Mouse (Mus musculus): Measurements from ENCODE around the gene Clpsl2.
A peak's percentile ranks its signal among the peaks of the same experiment; 100 is the strongest.

The Clpsl2 gene

DNA sequence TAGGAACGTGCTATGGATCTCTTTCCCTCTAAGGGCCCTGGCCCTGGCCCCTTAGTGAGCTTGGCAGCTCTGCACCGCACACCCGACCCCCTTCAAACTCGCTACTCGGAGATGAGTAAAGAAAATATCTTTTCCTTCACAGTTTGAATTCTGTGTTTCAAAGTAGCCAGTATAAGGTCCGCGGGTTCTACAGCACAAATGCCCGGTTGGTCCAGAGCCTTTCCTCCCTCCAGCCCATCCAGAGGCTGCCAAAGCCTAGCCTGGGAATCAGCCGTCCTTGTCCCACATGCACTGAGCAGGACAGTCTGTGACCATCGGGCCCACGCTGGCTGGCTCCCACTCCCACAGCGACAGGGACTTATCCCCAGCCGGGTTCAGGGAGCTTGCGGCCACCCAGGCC is at the start of gene Clpsl2:
Gene Clpsl2, plus strand, starts transcription at position 301 of the 400 bp plus-strand sequence.
- DNase-seq (ENCODE audit: low spot score), result no peak

DNA sequence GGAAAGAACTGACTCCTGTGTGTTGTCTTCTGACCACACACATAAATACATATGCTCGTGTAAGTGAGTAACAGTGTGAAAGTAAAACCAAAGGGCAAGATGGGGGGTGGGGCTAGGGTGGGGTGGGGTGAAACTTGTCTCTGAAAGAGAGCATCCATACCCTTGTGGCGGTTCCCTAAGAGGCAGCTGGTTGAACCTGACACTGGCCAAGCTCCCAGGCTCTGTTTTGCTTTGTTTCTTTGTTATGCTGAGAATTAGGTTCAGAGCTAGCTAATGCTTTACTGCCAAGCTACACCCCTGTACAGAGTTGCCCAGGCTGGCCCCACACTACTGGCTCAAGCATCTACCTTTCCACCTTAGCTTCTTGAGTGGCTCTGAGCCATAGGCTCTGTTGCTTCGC is 48.7 kb upstream of the Clpsl2 start:
- no peak for DNase-seq (ENCODE audit: low spot score)

DNA sequence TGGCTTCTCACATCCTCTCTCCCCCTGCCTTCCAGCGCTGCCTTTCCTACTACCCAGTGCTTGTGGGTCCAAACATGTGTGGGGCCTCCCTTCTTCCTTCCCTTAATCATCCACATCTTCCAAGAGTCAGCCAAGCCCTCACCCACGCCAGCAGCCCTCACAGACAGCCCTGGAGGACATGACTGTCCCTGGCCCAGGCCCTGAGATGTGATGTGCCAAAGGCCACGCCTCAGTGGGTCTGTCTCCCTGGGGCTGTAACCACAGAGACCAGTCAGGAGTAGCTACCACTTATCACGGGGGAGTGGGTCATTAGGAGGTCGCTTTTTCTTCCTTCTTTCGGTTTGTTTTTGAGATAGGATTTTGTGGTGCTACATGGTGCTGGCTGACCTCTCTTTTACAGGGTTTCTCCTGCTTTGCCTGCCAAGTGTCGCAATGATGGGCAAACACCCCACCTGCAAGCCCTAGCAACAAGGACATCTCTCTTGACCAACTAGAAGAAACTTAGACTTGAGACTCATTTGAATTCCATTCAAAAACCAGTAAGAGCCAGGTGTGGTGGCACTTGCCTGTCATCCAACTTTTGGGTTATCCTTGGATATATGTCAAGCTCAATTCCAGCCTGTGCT is 46.9 kb upstream of the Clpsl2 start:
- no peak for DNase-seq (ENCODE audit: low spot score)

DNA sequence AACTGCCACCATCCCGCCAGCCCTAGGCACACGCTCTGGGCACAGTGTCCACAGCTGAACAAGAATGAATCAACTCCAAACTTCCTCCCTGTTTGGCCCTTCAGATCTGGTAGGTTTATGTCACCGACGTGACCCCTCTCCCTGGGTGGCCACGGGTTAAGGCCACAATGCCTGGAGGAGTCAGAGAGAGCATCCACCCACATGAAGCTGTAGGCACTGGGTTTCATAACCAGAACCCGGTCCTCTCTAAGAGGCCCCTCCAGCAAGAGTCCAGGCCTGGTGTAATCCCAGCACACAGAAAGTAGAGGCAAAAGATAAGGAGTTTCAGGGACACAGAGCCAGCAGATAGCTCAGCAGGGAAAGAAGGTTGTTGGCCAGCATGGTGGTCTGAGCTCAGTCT is 45.0 kb upstream of the Clpsl2 start:
- DNase-seq (ENCODE audit: low spot score), result no peak

DNA sequence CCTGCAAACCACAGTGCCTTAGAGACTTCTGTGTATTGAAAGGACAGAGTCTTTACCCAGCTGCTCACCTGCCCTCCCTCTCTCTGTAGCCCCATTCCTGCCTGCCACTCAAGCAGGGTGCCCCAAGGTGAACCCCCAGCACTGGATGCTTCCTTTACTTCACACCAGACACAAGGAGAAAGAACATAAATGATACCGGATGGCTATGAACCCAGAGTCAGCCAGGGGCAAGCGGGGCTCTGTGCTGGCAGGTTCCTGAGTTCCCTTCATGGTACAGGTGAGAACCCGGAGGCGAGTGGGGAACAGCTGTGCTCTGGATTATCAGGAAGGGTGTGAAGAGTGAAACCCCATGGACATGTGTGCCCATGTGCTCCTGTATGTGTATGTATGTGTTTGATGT is 43.6 kb upstream of the Clpsl2 start:
- DNase-seq (ENCODE audit: low spot score), result no peak

DNA sequence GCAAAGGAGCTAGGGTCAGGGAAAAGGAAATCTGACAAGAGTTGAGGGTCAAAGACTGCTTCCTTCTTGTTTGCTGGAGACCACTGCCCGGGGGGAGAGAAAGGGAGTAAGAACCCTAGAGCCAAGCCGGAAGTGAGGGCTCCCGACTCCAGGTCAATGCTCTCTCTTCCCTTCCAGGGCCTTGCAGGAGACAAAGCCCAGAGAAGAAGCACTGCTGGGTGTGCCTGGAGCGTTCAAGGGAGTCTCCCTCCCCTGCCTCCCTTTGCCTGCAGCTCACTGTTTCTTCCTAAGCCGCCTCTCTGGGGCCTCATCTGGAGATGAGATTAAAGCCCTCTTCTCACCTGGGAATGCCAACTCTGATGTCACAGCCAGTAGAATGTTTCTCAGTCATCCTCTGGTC is 42.3 kb upstream of the Clpsl2 start:
- no peak for DNase-seq (ENCODE audit: low spot score)

DNA sequence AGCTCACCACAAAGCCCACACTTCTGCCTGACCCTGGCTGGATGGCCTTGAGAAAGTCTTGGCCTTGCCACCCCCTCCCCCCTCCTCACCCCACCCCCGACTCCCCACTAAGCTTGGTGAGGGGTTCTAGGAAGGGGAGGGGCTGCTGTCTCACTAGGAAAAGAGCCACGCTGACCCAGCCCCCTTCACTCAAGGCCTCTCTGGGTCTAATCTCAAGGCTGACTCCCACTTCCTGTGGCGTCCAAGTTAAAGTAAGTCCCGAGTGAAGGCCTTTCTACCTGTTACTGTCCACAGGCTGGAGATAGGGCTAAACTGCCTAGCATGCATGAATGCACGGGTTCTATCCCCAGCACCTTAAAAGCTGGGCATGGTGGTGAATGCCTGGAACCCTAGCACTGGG is 41.7 kb upstream of the Clpsl2 start:
- no peak for DNase-seq (ENCODE audit: low spot score)

DNA sequence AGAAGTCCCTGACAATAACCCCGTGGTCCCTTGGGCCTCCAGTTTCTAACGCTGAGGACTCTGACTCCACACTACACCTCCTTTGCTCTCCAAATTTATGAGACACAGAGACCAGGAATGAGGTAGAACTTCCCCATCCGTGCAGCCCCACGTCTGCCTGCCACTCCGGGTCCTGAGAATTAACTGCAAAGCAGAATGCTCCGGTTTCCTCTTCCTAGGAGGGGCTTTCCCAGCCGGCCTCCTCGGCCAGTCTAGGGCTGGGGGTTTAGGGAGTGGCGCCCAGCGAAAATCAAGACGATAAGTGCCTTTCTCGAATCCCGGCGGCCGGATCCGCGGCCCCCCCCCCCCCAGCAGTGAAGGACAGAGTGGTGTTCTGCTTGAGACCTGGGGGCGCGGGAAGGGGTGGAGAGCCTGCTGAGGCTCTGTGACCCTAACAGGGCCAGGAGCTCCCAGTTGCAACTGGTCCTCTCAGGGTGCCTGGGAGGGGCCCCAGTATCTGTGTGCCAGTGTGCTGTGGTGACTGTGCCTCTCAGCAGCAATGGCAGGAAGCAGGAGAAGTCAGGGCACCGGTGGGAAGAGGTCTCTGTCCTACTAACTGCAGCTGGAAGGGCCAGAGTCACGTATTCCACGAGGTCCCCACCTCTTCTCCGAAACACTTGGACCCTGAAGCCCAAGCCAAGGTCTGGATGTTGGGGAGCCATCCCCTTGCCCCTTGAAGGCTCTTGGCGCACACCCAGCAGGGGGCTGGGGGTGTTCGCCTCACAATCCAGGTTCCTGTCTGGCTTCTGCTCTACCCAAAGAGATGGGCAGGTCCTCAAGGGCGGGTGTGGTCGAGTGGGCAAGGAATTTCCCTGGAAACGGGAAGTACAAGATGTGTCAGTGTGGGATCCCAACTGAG is 38.5 kb upstream of the Clpsl2 start:
- no peak for DNase-seq (ENCODE audit: low spot score)

DNA sequence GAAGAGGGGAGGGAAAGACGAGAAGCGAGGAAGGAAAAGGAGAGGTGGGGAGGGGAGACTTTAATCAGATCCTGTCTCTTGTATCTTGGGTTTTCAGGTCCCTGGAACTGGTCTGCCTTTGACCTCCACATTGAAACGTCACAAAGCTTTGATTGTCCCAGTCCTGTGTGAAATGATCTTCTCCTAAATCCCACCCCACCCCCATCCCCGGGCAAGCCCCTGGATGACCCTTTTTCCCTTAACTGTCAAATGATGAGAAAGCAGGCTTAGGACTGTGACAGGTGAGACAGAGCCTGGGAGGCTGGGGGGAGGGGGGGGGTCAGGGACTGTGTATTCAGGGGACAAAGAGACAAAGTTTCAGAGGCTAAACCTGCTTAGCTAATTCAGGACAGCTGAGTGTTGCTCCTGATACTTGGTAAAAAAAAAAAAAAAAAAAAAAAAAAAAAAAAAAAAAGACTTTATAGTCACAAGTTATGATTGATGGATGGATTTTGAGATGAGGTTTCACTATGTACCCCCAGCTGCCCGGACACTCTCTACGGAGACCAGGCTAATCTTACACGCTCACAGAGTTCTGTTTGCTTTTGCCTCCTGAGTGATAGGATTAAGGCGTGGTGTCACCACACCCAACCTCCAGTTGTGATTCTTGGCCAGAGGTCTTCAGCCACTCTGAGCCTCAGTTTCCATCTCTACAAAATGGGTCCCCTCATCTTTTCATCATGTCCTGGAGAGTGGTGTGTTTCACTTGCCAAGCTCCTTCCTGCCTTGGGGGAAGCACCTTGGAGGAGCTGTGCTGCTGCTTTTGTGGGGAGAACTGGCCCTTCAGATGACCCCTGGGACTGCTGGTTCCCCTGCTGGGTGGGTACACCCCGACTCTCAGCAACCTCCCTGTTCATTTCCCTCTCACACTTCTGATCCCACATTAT is 37.3 kb upstream of the Clpsl2 start:
- DNase-seq (ENCODE audit: low spot score), result no peak

DNA sequence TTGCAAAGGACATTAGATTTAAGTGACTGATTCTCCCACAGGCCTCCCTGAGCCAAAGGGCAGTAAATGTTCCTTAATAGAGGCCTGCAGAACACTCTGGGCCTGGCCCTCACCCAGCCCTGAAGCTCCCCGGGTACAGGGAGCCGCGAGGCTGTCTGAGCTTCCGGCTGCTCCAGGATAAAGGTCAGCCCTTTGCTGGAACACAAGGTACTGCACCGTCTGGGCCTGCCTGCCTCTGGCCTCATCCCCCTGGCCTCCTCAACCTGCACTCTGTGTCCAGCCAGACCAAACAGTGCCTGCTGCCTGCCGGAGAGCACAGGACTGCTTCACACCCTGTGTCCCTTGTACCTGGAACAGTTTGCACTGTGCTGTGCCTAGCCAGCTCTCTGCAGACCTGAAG is 36.5 kb upstream of the Clpsl2 start:
- DNase-seq (ENCODE audit: low spot score), result no peak

DNA sequence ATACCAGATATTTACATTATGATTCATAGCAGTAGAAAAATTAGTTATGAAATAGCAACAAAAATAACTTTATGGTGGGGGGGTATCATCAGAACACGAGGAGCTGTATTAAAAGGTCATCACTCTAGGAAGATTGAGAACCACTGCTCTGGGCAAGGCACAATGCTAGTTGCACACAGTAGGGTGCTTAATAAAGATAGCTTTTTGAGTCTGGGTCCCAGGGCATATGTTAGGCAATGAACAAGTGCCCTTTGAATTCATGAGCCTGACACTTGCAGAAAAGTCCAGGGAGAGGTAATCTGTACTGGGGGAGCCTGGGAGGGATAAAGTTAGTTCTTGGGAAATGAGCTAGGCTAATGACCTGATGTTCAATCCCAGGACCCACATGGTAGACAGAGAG is 35.9 kb upstream of the Clpsl2 start:
- DNase-seq (ENCODE audit: low spot score), result no peak

DNA sequence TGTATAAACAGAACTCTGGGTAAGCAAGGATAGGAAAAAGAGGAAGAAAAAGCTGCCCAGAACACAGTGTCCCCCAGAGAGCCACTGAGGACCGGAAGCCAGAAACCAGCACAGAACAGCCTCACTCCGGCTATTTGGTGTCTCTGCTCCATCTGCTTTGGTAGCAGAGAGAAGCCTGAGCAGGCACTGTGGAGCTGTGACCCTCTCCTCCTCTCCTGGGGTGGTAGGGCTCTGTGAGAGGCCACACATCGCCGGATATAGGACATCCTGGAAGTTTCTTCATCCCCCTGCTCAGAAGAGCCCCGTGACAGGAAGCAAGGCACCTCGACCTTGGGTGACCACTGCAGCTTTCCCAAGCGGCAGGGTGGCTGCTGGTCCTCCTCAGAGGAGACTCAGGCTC is 35.4 kb upstream of the Clpsl2 start:
- no peak for DNase-seq (ENCODE audit: low spot score)

DNA sequence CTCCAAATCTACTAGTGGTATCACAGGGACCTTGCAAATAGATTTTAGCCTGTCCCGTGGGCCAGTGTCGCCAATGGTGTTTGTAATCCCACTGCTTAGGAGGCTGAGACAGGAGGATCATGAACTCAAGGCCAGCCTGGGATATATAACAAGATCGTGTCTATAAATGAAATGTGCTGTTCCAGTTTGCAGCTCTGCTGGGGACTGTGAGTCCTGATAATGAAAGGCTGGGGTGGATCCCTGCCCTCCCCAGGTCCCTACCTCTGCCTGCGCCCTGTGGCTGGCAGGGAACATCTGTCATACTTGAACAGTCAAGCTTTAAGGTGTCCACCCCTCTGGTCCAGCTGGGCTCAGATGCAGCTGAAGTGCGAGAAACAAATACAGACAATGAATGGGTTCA is 34.7 kb upstream of the Clpsl2 start:
- DNase-seq (ENCODE audit: low spot score), result no peak

DNA sequence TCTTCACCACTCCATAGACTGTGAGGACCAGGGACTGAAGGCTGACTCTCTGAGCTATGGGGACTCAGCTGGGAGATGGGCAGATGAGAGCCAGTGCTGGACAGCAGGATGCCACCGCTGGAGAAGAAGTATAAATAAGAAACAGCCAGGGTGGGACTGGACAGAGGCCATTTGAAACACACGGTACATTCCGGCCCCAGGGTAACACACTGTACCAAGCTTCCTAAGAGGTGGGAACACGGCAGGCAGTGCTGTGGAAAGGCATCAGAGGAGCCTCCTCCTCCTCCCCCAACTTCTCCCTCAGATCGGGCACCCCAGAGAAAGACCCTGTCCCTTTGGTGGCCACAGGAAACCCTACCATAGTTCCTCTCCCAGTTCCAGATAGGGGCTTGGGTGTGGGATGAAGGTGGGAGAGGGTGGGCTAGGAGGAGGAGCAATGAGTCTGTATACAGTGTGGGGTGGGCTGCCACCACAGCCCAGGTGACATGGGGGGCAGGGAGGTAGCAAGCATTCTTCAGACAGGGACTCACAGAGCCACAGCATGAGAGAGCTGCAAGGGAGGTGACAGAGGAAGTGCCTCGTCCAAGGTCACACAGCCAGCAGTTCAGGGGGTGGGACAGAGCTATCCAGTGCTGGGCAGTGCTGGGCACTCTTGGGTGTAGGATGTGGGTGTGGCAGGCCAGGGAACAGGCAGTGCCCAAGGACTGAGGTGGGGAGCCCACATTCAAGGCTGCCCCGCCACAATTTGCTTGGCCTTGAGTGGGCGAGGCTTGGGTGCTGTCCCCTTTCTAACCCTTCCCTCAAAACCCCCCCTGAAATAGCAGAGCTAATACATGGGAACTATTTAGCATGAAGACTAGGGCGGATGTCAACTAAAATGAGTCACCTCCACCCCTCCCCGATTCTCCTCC is 33.5 kb upstream of the Clpsl2 start:
- DNase-seq (ENCODE audit: low spot score), result no peak

DNA sequence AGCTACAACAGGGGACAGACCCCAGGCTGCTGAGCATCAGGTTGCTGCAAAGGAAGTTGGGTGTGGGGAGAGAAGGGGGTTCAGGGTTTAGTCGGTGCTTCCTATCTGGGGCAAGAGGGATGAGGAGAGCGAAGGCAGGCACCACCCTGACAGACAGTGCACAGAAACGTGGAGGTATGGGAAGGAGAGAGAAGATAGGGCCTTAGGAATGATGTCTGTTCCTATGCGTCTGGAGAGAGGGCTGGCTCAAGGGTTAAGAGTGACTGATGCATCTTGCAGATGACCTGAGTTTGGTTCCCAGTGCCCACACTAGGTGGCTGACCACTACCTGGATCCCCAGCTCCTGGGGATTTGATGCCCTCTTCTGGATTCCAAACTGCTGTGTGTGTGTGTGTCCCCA is 32.3 kb upstream of the Clpsl2 start:
- no peak for DNase-seq (ENCODE audit: low spot score)

DNA sequence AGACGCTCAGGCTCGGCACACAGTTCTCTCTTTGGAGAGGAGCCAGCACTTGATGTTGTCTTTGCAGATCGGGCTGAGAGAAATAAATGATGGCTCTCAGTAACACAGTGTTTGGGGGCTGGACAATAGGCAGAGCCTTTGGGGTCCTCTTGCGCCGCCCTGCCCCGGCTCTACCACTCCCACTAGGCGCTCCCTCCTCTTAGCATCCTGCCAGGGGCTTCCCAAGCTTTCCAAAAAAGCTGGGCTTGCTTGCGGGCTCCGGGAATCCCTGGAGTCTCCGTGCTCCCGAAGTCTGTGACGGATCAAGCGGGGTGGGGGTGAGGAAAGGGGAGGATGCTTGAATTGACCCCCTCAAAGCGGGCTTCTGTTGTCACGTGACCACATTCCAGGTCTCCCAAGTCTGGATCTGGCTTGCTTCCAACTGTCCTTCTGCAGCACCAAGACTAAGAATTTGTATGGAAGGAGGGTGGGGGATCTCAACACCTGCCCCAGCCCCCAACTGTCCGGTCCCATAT is 31.7 kb upstream of the Clpsl2 start, which contains the start of gene Fkbp5:
Gene Fkbp5, minus strand, starts transcription at position 87 of the 515 bp plus-strand sequence.
- no peak for DNase-seq (ENCODE audit: low spot score)

DNA sequence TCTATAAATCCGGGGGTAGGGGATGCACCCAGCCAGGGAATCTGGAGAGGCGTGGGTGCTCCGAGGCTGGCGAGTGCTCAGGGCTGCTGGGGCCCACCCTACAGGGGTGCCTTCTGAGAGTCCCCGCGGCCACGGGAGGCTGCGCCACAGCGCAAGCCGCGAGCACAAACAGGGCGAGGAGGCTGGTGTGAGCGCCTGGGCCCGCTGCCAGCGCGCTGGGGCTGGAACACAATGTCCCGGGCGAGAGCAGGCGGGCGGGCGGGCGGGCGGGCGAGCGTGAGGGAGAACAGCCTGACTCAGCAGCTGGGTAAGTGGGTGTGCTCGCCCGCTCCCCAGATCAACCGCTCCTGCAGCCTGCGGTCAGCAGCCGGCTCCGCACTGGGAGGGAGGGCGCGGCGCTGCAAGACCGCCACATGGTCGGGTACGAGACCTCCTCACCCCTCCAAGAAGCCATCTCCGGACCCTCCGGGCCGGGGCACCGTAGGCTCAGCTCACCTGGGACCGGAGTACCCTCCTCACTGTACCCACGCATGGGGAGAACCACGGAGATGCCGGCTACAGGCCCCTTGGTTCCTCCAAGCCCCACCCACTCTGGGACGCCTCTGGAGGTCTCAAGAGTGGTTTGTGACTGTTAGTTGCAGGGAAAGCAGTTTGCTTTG is 31.1 kb upstream of the Clpsl2 start:
- DNase-seq (ENCODE audit: low spot score), result peak; percentile 66

DNA sequence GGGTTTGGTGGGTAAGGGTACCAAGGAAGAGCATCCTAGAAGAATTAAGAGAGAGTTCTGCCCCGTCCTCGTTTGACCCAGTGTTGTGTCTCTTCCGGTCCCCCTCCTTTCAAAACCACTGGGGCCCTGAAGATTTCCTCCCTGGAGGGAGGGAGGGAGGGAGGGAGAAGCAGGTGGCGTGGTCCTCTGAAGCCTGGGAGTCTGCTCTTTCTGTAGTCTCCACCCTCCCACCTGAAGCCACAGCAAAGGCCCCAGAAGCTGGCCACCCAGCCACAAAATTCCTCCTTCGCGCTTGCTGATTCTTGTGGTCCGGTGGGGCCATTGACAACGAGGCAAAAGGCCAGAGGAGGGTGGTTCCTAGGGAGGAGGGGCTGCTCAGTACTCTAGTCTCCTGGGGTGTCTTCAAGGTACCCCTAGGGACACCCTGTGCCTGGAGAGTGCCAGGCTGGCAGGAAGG is 30.6 kb upstream of the Clpsl2 start:
- DNase-seq (ENCODE audit: low spot score), result no peak

DNA sequence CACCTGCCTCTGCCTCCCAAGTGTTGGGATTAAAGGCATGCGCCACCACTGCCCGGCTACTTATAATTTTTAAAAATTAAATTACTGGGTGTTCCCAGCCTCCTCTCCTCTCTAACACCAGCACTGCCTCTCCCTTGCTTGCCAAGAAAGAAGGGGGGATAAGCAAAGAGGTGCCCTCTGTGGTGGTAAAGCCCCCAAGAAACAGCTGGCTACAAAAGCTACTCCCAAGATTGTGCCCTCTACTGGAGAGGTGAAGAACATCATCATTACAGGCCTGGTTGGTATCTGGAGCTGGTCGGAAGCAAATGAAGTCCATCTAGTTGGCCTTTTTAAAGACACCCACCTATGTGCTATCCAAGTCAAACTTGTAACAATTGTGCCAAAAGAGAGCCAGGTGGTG is 29.4 kb upstream of the Clpsl2 start:
- DNase-seq (ENCODE audit: low spot score), result peak; percentile 29

DNA sequence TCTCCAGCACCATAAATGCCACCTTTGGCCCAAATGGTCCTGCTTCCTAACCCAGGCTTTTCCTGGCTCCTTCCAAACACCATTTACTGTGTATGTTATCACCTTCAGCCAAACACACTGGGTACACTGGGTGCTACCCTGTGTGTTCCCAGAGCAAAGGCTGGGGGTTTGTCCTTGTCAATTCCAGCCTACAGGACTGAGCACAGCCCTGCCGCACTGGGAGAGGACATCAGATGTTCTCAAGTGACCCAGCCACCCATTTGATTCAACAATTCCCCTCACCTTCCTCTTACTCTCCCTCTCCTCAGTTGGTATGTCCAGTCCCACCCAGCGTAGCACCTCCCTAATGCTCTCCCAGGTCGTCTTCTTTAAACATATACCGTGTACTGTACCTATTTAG is 28.6 kb upstream of the Clpsl2 start:
- no peak for DNase-seq (ENCODE audit: low spot score)
